ENCODE assay signal across 23 mouse cellular contexts in genomic region chr1:159595729-159596128, GRCm38 (mm10).
A peak's percentile ranks its signal among the peaks of the same experiment; 100 is the strongest.
DNase-seq lines count a peak whose midpoint lies in the region; ATAC-seq and TF ChIP-seq lines count a peak whose summit lies in the region.
"Had no signal": no experiment of that assay in that cellular context is flagged by ENCODE, and none has a peak within 500 bp of the region (broad histone marks: within the 10 kb centered on the region; RNA-seq: fewer than 3 reads in every experiment).

No protein-coding gene starts in this region.

- peaks cover 25% of the 10 kb centered on the region for H3K4me1 ChIP-seq in heart, postnatal 0 days (ENCODE audit: control insufficient read depth, insufficient read depth)
- peaks cover 2% of the 10 kb centered on the region; the same call in 1 of the 2 replicates for H3K4me1 ChIP-seq in heart, adult 2 months (ENCODE audit: control insufficient read depth, insufficient read depth, low read length)
- H3K4me1 ChIP-seq: embryonic facial prominence, embryonic 13.5 days had no signal

- no peaks in the 10 kb centered on the region for H3K79me2 ChIP-seq in heart, adult 2 months (replicated peaks; ENCODE audit: control insufficient read depth, insufficient read depth, low read length)
- H3K79me2 ChIP-seq in macrophage (ENCODE audit: inconsistent target): no peaks in the 10 kb centered on the region

- no peak overlapping the region for H3K9ac ChIP-seq in heart, postnatal 0 days (replicated peaks; ENCODE audit: low read depth, low read length)
- no peak overlapping the region for H3K9ac ChIP-seq in heart, adult 2 months (ENCODE audit: low read depth, low read length)
- H3K9ac ChIP-seq: embryonic facial prominence, embryonic 13.5 days; forebrain, embryonic 12.5 days; heart, embryonic 12.5 days; hindbrain, embryonic 12.5 days had no signal

- H3K9me3 ChIP-seq in heart, postnatal 0 days (replicated peaks; ENCODE audit: control insufficient read depth, low read length): no peaks in the 10 kb centered on the region
- H3K9me3 ChIP-seq: embryonic facial prominence, embryonic 13.5 days; forebrain, embryonic 12.5 days; heart, embryonic 12.5 days; hindbrain, embryonic 12.5 days had no signal

- ATAC-seq in heart, postnatal 0 days (ENCODE audit: insufficient read depth, low read depth): peak; percentile 33; the same call in 1 of the 2 replicates
- ATAC-seq: activated CD4-positive, CD25-positive, alpha-beta regulatory T cell, adult 4 months; forebrain, embryonic 16.5 days; hindbrain, postnatal 0 days had no signal

- no peak overlapping the region for H3K27ac ChIP-seq in heart, postnatal 0 days (ENCODE audit: low read depth)
- no peak overlapping the region for H3K27ac ChIP-seq in heart, adult 2 months
- H3K27ac ChIP-seq in macrophage: peak overlapping the region; percentile 68
- H3K27ac ChIP-seq: embryonic facial prominence, embryonic 13.5 days; forebrain, embryonic 12.5 days; hindbrain, embryonic 12.5 days; hindbrain, postnatal 0 days had no signal

- 67% methylated on average over 3 of the region's 3 CpGs for WGBS in heart, postnatal 0 days
- WGBS in heart, adult 2 months: 44% methylated on average over 3 of the region's 3 CpGs
- WGBS in macrophage (ENCODE audit: missing documents): 29% methylated on average over 3 of the region's 3 CpGs

- no peak for TF ChIP-seq EP300 in heart, postnatal 0 days (IDR thresholded peaks at IDR 0.05; ENCODE audit: low read depth)
- TF ChIP-seq EP300 in heart, adult 2 months (IDR thresholded peaks at IDR 0.05; ENCODE audit: insufficient read depth, low read depth, low read length): no peak

- TF ChIP-seq CTCF in heart, postnatal 0 days (IDR thresholded peaks at IDR 0.05; ENCODE audit: low read depth): no peak
- no peak for TF ChIP-seq CTCF in heart, adult 2 months (IDR thresholded peaks at IDR 0.05)

- H3K36me3 ChIP-seq in heart, postnatal 0 days (replicated peaks; ENCODE audit: control insufficient read depth, insufficient read depth, low read length): no peaks in the 10 kb centered on the region
- H3K36me3 ChIP-seq in heart, adult 2 months (ENCODE audit: control insufficient read depth, insufficient read depth, low read length): no peaks in the 10 kb centered on the region
- H3K36me3 ChIP-seq in macrophage (ENCODE audit: inconsistent target): no peaks in the 10 kb centered on the region
- H3K36me3 ChIP-seq: embryonic facial prominence, embryonic 13.5 days; forebrain, embryonic 12.5 days; heart, embryonic 12.5 days; hindbrain, embryonic 12.5 days had no signal

- no peaks in the 10 kb centered on the region for H3K27me3 ChIP-seq in heart, postnatal 0 days (ENCODE audit: control insufficient read depth, insufficient read depth, low read length)
- H3K27me3 ChIP-seq in heart, adult 2 months (ENCODE audit: control insufficient read depth, insufficient read depth, low read length): no peaks in the 10 kb centered on the region
- H3K27me3 ChIP-seq: embryonic facial prominence, embryonic 13.5 days; forebrain, embryonic 12.5 days; heart, embryonic 12.5 days; hindbrain, embryonic 12.5 days had no signal

- TF ChIP-seq POLR2A in heart, adult 2 months (IDR thresholded peaks at IDR 0.05; ENCODE audit: insufficient read depth, low read depth, low read length): no peak

- DNase-seq in heart, postnatal 0 days (ENCODE audit: low spot score): no peak
- no peak for DNase-seq in heart, adult 2 months
- DNase-seq in 3T3-L1 (ENCODE audit: low read depth, low spot score) (peak; percentile 90), NIH3T3 (ENCODE audit: low read depth) (peak; percentile 58), MN1 (ENCODE audit: low spot score) (no peak)
- DNase-seq in T-cell, adult 2 months (ENCODE audit: low spot score): no peak
- no peak for DNase-seq in thymus, postnatal 14 days
- DNase-seq: adrenal gland, postnatal 36 days; B cell, adult 2 months; cerebellum, adult 11-12 months; cerebellum, adult 9-10 months; cerebellum, postnatal 25 days; gastrocnemius, postnatal 10 days; heart, postnatal 4 days; kidney, adult 11 months had no signal

- H3K4me2 ChIP-seq in heart, postnatal 0 days (ENCODE audit: low read depth, low read length): no peak overlapping the region
- H3K4me2 ChIP-seq: embryonic facial prominence, embryonic 13.5 days; forebrain, embryonic 12.5 days; heart, embryonic 12.5 days; hindbrain, embryonic 12.5 days had no signal

- H3K4me3 ChIP-seq in heart, postnatal 0 days (ENCODE audit: low read depth, low read length): no peak overlapping the region
- no peak overlapping the region for H3K4me3 ChIP-seq in heart, adult 2 months
- H3K4me3 ChIP-seq in macrophage (ENCODE audit: inconsistent target): no peak overlapping the region
- H3K4me3 ChIP-seq: embryonic facial prominence, embryonic 13.5 days; forebrain, embryonic 12.5 days; heart, embryonic 12.5 days; hindbrain, embryonic 12.5 days had no signal

- intact Hi-C loops in heart, adult 2 months (cut with DNase I): no loop called here

Comparison
In these comparisons a context has a peak if more than half of its experiments do, and no peak if none do; other contexts are left out.
1. DNase-seq: peak in 3T3-L1 (single experiment) and NIH3T3 (single experiment); none in heart, postnatal 0 days (single experiment), heart, adult 2 months (0 of 2), MN1 (single experiment), T-cell, adult 2 months (single experiment) and thymus, postnatal 14 days (single experiment).